Mouse (Mus musculus) stomach, embryonic 14.5 days (tissue): ENCODE measurements around the gene Nbea. TPM values are rescaled to one million over a fixed set of nuclear protein-coding genes. Genes with fewer than 3 reads are reported as not detected.

Experiments used
- ATAC-seq: fragments of 200-750 bp; cut with Nextera tagmentation; 2 replicates; pipeline ENCODE4 v1.8.0; 2017; ENCODE audit warnings: low read depth, moderate TSS enrichment; ENCODE audit not compliant: insufficient number of reproducible peaks, insufficient read depth, low FRiP score
- H3K27ac ChIP-seq: fragments of 300-500 bp; sonication (generic); 2 replicates; pipeline ENCODE4 v1.5.1; 2014; ENCODE audit warnings: mild to moderate bottlenecking, low read length, moderate library complexity, mixed read lengths
- H3K27me3 ChIP-seq: fragments of 300-500 bp; sonication (generic); 2 replicates; pipeline ENCODE4 v1.6.1; 2014; ENCODE audit warnings: low read length, control low read depth, mixed read lengths; ENCODE audit not compliant: control insufficient read depth, insufficient read depth
- H3K36me3 ChIP-seq: fragments of 300-500 bp; sonication (generic); 2 replicates; pipeline ENCODE4 v1.6.1; 2014; ENCODE audit warnings: mild to moderate bottlenecking, control low read depth, low read length, moderate library complexity, mixed read lengths; ENCODE audit not compliant: control insufficient read depth, insufficient read depth
- H3K4me1 ChIP-seq: fragments of 300-500 bp; sonication (generic); 2 replicates; pipeline ENCODE4 v1.6.1; 2014; ENCODE audit warnings: low read length, control low read depth, mixed read lengths; ENCODE audit not compliant: control insufficient read depth, insufficient read depth
- H3K4me2 ChIP-seq: fragments of 300-500 bp; sonication (generic); replicated peaks from 2 replicates; pipeline ENCODE4 v1.6.1; 2014; ENCODE audit warnings: low read depth, low read length, control low read depth
- H3K4me3 ChIP-seq: fragments of 300-500 bp; sonication (generic); 2 replicates; pipeline ENCODE4 v1.5.1; 2014; ENCODE audit warnings: low read depth, low read length, control low read depth
- H3K9ac ChIP-seq: fragments of 300-500 bp; sonication (generic); replicated peaks from 2 replicates; pipeline ENCODE4 v1.6.1; 2014; ENCODE audit warnings: low read depth, mild to moderate bottlenecking, control low read depth, low read length, moderate library complexity, mixed read lengths
- H3K9me3 ChIP-seq: fragments of 300-500 bp; sonication (generic); 2 replicates; pipeline ENCODE4 v1.6.1; 2016; ENCODE audit warnings: low read depth, low read length, control low read depth; ENCODE audit not compliant: control insufficient read depth
- WGBS: fragments of 180-500 bp; shearing (Covaris S2); extraction: QIAGEN DNeasy Blood & Tissue Kit; methylation state at CpG from one replicate; pipeline ENCODE4 v1.1.7; 2014; 5-methylcytosine and 5-hydroxymethylcytosine counted together
- polyA plus RNA-seq: library from polyadenylated mRNA; unstranded; fragments of >200 nt; fragmentation: Nextera tagmentation; extraction: Ambion mirVana; gene quantifications from 2 replicates; pipeline ENCODE4 v1.2.1, GENCODE M21; 2014

Gene Nbea
- polyA plus RNA-seq, 1 experiment from 2014 or later = 22.1 TPM

- no peaks in the 10 kb centered on the region for H3K4me1 ChIP-seq
- no peaks in the 10 kb centered on the region for H3K27me3 ChIP-seq
- ATAC-seq = no peak
- H3K27ac ChIP-seq = no peak overlapping the region
- no peak overlapping the region for H3K4me3 ChIP-seq
- H3K36me3 ChIP-seq = no peaks in the 10 kb centered on the region
- H3K9ac ChIP-seq = no peak overlapping the region
- WGBS = 63% methylated on average over 5 of the region's 5 CpGs
- H3K4me2 ChIP-seq = no peak overlapping the region
- no peaks in the 10 kb centered on the region for H3K9me3 ChIP-seq
Measured at GRCm38 (mm10) chr3:55612023-55612422, 571.5 kb downstream of the Nbea start.

GRCm38 (mm10) chr3:55610191-55610590 is 573.3 kb downstream of the Nbea start:
- H3K27me3 ChIP-seq = no peaks in the 10 kb centered on the region
- H3K9ac ChIP-seq = no peak overlapping the region
- no peaks in the 10 kb centered on the region for H3K9me3 ChIP-seq
- 94% methylated on average over 12 of the region's 12 CpGs for WGBS
- H3K4me3 ChIP-seq = no peak overlapping the region
- no peaks in the 10 kb centered on the region for H3K4me1 ChIP-seq
- ATAC-seq = no peak
- H3K4me2 ChIP-seq = no peak overlapping the region
- no peak overlapping the region for H3K27ac ChIP-seq
- no peaks in the 10 kb centered on the region for H3K36me3 ChIP-seq

GRCm38 (mm10) chr3:55600286-55600685 is 583.2 kb downstream of the Nbea start:
- Histone ChIP-seq H3K36me3 (no peaks in the 10 kb centered on the region), H3K9ac (no peak overlapping the region), H3K9me3 (no peaks in the 10 kb centered on the region), H3K27ac (no peak overlapping the region), H3K4me2 (no peak overlapping the region), H3K27me3 (no peaks in the 10 kb centered on the region), H3K4me3 (no peak overlapping the region), H3K4me1 (0 out of 2 replicates have a peak, but pooled peaks cover 11% of the 10 kb centered on the region)
- no peak; the same call in 1 of the 2 replicates for ATAC-seq
- WGBS = 74% methylated on average over 2 of the region's 2 CpGs

GRCm38 (mm10) chr3:55599366-55600085 is 584.0 kb downstream of the Nbea start:
- no peak overlapping the region for H3K4me3 ChIP-seq
- H3K4me2 ChIP-seq = no peak overlapping the region
- 22% methylated on average over 17 of the region's 17 CpGs for WGBS
- H3K9me3 ChIP-seq = no peaks in the 10 kb centered on the region
- no peak overlapping the region for H3K27ac ChIP-seq
- H3K27me3 ChIP-seq = no peaks in the 10 kb centered on the region
- H3K36me3 ChIP-seq = no peaks in the 10 kb centered on the region
- 0 out of 2 replicates have a peak, but pooled peaks cover 11% of the 10 kb centered on the region for H3K4me1 ChIP-seq
- no peak overlapping the region for H3K9ac ChIP-seq
- no peak for ATAC-seq

- Histone ChIP-seq H3K27ac (no peak overlapping the region), H3K9me3 (no peaks in the 10 kb centered on the region), H3K4me1 (0 out of 2 replicates have a peak, but pooled peaks cover 11% of the 10 kb centered on the region), H3K36me3 (no peaks in the 10 kb centered on the region), H3K9ac (no peak overlapping the region), H3K4me2 (no peak overlapping the region), H3K4me3 (no peak overlapping the region), H3K27me3 (no peaks in the 10 kb centered on the region)
- no peak for ATAC-seq
- WGBS = 76% methylated on average over 2 of the region's 2 CpGs
Measured at GRCm38 (mm10) chr3:55598681-55599080, 584.8 kb downstream of the Nbea start.

GRCm38 (mm10) chr3:55593312-55593711 is 590.2 kb downstream of the Nbea start:
- H3K4me3 ChIP-seq = no peak overlapping the region
- no peak overlapping the region for H3K27ac ChIP-seq
- H3K4me1 ChIP-seq = peaks cover under 1% of the 10 kb centered on the region; the same call in 1 of the 2 replicates
- 71% methylated on average over 5 of the region's 5 CpGs for WGBS
- no peak overlapping the region for H3K9ac ChIP-seq
- ATAC-seq = no peak
- no peak overlapping the region for H3K4me2 ChIP-seq
- no peaks in the 10 kb centered on the region for H3K36me3 ChIP-seq
- H3K9me3 ChIP-seq = no peaks in the 10 kb centered on the region
- H3K27me3 ChIP-seq = no peaks in the 10 kb centered on the region

GRCm38 (mm10) chr3:55590727-55591126 is 592.8 kb downstream of the Nbea start:
- H3K9me3 ChIP-seq = no peaks in the 10 kb centered on the region
- no peak for ATAC-seq
- WGBS = 68% methylated on average over 6 of the region's 6 CpGs

GRCm38 (mm10) chr3:55590291-55590690 is 593.2 kb downstream of the Nbea start:
- WGBS = 50% methylated on average over 2 of the region's 2 CpGs
- no peak overlapping the region for H3K4me2 ChIP-seq
- H3K9me3 ChIP-seq = no peaks in the 10 kb centered on the region
- H3K27ac ChIP-seq = no peak overlapping the region
- H3K27me3 ChIP-seq = no peaks in the 10 kb centered on the region
- H3K4me3 ChIP-seq = no peak overlapping the region
- peaks cover 6% of the 10 kb centered on the region for H3K4me1 ChIP-seq
- ATAC-seq = no peak
- H3K9ac ChIP-seq = no peak overlapping the region
- H3K36me3 ChIP-seq = no peaks in the 10 kb centered on the region

More at GRCm38 (mm10) chr3:55590727-55591126, 592.8 kb downstream of the Nbea start:
- no peak overlapping the region for H3K27ac ChIP-seq
- H3K27me3 ChIP-seq = no peaks in the 10 kb centered on the region
- no peak overlapping the region for H3K9ac ChIP-seq
- no peak overlapping the region for H3K4me2 ChIP-seq
- H3K4me3 ChIP-seq = no peak overlapping the region
- peaks cover 6% of the 10 kb centered on the region for H3K4me1 ChIP-seq
- no peaks in the 10 kb centered on the region for H3K36me3 ChIP-seq
